Mouse (Mus musculus): ENCODE measurements around the gene Stk38l.

The Stk38l gene

GRCm38 (mm10) chr6:146724581-146725383 is at the start of gene Stk38l:
Gene Stk38l (plus strand): TSS chr6:146724995.
- DNase-seq (ENCODE audit: low read depth), result peak; percentile 98

DNA sequence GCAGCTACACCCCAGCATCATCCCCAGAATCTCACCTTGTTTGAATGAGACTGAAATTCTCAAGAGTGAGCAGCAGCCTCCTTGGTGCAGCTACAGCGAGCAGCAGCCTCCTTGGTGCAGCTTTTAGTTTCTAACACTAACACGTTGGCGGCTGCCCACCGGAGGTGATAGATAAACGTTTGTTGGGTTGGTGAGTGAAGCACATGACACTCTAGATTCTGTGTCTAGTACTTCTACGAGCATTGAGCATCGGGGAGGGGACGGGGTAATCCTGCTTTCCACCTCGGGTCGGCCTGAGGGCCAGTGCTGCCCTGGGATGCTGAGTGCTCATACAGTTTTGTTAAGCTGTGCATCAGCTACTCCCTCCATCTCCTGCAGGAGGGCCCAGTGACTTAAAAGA is 47.9 kb upstream of the Stk38l start:
- no peak for DNase-seq (ENCODE audit: low read depth)

DNA sequence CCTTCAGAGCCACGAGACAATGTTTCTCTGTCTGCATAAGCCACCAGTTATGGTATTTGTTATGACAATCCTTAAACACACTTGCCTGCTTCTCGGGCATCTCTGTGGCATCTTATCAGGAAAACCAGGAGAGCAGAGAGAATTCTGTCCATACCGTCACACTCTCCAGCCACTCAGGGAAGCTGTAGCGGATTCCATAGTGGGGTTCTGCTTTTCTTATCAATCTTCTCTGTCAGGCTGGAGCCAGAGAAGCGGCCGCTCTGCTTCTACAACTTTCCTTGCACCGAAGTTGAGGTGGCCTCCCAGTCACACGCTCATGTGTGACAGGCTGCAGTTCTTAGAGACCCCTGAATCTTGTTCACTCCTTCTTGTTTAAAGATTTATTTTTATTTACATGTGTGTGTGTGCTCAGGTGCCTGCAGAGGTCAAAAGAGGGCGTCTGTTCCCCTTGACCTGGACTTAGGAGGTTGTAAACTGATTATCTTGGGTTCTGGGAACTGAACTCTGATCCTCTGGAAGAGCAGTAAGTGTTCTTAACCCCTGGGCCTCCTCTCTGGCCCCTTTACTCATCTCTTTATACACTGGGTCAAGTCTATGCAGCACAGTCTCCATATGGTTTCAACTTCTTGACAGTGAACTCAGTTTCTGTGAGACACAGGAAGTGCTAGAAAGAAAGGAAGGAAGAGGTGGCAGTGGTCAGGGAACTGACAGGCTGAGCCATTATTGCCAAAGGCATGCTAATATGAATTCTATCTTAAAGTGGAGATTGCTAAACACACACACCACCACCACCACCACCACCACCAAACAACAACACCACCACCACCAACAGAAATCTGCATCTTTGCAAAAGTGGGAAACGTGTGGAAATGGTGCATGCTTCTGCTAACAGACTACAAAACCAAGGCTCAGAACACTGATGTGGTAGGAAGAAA is 46.4 kb upstream of the Stk38l start:
- no peak for DNase-seq (ENCODE audit: low read depth)

- DNase-seq (ENCODE audit: low read depth), result no peak
Measured at GRCm38 (mm10) chr6:146683881-146684280, 40.9 kb upstream of the Stk38l start.

GRCm38 (mm10) chr6:146685781-146686308 is 39.0 kb upstream of the Stk38l start:
- DNase-seq (ENCODE audit: low read depth), result peak; percentile 28

DNA sequence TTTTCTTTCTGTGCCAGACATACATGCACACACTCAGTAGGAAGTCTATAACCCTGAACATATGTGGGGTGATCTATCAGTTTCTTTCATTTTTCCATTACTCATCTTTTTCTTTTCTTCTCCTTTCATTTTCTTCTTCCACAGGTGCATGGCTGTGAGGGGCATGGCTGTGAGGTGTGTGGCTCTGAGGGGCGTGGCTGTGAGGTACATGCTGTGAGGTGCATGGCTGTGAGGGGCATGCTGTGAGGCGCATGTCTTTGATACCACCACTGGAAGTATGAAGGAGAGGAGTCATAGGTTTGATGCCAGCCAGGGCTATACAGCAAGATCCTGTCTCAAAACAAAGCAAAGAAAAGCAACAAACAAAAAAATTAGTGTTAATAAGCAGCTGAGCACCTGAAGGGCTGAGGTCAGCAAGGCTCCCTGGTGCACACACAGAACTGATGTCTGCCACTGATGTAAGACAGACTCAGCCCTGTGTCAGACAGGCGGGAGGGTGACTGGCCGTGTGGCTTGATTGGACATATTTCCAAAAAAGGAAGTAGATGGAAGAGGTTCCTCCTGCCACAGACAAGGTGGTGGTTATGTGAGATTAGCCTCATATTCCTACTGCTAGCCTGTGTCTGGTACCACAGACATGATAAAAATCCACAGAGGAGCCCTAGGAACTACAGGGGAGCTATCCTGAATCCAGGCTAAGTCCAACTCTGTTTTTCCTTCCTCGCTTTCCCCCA is 38.2 kb upstream of the Stk38l start:
- DNase-seq (ENCODE audit: low read depth), result no peak

DNA sequence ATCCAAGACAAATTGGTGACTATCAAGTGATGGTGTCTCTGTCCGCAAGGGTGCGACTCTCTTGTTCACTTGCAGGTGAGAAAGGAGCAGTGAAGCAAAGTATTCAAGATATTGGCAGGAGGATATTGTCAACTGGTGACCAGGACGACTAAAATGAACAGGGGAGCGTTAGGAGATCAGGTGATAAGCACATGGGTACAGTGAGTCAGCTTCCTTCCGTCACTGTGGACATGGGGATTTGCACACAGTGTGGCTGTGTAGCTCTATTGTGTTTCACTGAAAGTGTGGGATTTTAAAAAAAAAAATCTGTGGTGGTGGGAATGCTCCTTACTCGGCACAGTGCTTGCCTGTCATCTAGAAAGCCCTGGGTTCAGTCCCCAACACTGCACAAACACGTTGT is 36.8 kb upstream of the Stk38l start:
- no peak for DNase-seq (ENCODE audit: low read depth)

DNA sequence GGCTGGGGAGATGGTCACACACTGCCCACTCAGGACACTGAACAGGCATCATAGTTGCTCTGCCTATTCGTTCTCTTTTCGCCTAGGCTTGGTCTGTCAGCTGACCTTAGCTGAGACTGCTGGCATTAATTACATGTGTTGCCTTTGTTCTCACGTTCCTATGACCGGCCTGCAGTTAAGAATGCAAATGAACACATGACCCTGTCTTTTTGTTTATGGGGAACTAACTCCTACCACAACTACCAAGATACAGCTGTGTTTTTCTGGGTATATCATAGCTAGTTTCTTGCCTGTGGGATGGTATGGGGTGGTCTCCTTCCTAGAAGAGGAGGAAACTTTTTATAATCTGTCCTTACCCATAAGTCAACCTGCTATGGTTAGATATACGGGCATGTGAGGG is 35.9 kb upstream of the Stk38l start:
- no peak for DNase-seq (ENCODE audit: low read depth)

DNA sequence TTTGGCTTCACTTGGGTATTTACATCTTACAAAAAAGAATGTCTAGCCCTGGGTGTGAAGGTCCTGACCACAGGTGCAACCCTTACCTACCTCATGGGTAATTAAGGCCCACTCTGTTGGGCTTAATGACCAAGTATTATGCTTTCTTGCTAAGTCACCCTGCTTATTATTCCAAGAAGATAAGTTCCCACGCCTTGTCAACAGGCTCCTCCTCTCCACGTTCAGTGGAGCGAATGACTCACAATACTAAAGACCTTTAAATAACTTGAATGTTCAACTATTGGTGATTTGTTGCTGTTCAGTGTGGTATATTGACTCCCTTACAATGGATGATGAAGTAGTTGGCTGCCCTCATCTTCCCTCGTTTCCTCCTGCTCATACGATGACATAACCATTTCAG is 27.0 kb upstream of the Stk38l start:
- no peak for DNase-seq (ENCODE audit: low read depth)

DNA sequence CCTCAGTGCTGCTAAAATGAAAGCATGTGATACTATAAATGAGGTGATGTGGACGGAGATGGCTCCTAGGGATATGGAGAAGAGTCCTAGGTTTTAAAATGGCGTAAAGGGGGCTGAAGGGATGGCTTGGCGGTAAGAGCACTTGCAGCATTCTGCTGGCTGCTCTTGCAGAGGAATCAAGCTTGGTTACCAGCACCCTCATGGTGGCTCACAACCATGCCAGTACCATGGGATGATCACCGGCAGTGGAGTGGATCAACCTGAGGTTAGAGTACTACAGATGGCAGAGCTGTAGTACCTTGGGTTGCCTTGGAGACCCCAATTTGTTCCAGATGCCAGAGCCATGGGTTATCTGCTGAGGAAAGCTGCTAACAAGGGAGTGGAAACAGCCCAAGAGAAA is 26.4 kb upstream of the Stk38l start:
- DNase-seq (ENCODE audit: low read depth), result no peak

- DNase-seq (ENCODE audit: low read depth), result no peak
Measured at GRCm38 (mm10) chr6:146700461-146700860, 24.3 kb upstream of the Stk38l start.

DNA sequence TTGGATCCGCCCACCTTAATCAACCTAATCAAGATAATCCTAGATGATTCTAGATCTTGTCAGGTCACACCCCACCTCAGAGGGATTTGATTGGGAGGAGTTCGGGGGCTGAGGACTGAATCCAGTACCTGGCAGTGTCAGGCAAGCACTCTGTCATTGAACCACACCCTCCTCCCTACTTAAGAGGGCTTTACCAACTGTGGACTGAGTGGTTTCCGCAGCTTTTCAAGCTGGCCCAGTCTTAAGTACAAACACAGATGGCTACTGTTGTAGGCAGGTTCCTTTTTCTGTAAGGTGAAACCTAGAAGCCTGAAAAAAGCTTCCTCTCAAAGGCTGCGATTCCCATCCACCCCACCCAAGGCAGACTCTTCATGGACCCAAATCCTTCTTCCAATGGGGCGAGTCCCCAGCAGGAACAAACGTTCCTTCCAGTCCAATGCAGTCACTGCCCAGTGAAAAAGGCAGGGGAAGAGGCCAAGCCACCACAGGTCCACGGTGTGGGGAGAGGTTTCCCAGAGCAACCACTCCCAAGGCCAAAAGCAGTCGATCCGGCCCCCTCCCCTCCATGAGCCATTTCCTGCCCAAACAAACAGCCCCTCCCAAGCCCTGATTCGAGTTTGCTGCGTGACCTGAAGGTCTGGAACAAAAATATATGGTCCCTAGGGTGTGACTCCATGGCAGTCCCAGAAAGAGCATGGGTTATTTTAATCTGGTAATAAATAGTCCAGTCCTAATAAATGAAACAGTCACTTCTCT is 22.5 kb upstream of the Stk38l start:
- DNase-seq (ENCODE audit: low read depth), result no peak

DNA sequence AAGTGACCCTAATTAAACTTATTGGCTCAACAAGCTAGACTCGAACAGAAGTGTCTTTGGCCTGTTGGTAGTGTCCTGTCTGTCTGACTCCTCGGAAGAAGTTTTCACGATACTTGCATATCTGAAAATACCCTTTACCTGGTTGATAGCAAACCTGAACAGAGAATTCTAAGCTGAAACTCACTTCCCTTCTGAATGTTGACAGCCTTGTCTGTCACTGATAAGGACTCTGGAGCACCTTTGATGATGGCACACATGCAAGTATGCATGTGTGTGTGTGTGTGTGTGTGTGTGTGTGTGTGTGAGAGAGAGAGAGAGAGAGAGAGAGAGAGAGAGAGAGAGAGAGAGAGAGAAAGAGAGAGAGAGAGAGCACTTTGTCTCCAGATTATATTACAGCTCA is 21.4 kb upstream of the Stk38l start:
- no peak for DNase-seq (ENCODE audit: low read depth)

GRCm38 (mm10) chr6:146705631-146706030 is 19.2 kb upstream of the Stk38l start:
- DNase-seq (ENCODE audit: low read depth), result no peak

DNA sequence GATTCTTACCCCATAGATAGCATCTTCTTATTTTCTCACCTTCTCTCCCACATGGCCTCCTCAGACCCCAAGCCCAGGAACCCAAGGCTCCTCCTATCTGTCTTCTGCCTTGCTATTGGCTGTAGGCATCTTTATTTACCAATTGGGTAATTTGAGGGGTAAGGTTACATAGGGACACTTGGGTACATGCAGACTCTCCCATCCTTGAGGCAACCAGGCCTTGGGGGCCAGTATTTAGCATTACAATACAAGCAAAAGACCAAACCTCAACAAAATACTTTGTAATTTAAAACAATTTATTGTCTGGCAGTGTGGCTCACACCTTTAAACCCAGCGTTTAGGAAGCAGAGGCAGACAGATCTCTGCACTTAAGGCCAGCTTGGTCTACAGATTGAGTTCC is 5.2 kb upstream of the Stk38l start:
- DNase-seq (ENCODE audit: low read depth), result no peak

DNA sequence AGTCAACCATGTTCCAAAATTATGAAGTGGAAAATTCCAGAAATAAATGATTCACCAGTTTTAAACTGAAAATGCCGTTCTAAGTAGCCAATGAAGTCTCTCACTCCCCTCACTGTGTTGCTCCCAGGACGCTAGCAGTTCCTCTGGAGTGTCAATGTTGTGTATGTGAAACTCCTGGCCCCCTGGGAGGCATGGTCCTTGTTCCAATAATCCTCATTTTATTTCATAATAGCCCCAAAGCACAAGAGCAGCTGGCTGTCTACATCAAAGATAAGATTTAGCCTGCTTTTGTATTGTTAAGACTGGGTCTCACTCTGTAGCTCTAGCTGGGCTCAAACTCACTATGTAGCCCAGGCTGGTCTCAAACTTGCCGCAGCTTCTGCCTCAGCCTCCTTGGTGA is 990 bp upstream of the Stk38l start:
- no peak for DNase-seq (ENCODE audit: low read depth)

DNA sequence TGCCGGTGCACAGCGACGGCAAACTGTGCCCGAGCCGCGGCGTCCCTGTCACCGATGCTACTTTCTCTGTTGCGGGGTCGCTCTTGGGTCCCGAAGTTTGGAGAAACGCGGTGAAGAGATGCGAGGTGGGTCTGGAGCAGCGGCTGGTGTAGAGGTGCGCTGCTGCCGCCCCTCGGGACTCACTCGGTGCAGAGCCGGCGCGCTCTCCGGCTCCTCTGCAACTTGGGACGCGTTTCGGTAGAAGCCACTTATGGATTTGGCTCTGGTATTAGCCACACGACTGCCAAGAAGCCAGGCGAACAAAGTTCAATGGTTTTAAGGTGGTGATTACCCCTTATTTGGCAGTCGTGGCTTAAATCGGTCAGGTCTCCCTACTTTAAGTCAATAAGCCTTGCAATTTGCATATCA is 593 bp downstream of the Stk38l start:
- peak; percentile 59 for DNase-seq (ENCODE audit: low read depth)

DNA sequence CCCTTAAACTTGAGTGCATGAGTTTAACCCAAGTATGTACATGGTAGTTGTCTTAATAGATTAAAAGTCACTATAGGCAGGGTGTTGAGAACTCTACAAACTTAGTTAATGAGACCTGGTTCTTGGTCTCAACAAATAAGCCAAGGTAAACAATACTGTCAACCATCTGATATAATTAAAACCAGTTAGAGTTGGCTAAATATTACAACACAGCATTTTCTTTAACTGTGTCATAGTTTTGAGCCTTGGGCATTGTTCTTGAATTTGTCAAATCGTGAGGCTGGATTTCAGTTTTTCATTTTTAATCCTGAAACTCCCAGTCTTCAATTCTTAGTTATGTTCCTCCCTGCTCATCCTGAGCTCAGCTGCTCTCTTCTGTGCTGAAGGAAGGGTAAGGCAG is 6.2 kb downstream of the Stk38l start:
- DNase-seq (ENCODE audit: low read depth), result no peak

DNA sequence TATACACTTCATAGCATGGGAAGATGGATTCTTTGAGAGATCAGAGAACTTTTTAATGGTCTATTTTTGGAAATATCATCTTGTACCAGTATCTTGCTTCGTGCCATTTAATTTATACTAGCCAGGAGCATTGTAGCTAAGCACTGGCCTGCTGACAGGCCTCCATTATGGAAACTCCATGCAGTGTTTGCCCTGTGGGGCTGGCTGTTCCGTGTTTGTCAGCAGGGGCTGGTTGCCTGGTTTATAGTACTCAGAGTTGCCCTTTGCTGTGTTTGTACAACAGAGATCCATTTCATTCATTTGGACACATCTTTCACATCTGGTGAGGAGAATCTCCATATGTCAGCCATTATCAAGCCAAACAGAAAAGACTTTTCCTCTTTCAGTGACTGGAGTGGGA is 6.9 kb downstream of the Stk38l start:
- no peak for DNase-seq (ENCODE audit: low read depth)

GRCm38 (mm10) chr6:146732232-146732631 is 7.4 kb downstream of the Stk38l start:
- DNase-seq (ENCODE audit: low read depth), result no peak

- DNase-seq (ENCODE audit: low read depth), result no peak
Measured at GRCm38 (mm10) chr6:146732676-146733075, 7.9 kb downstream of the Stk38l start.
